Mouse (Mus musculus) urinary bladder, postnatal 14 days (tissue): ENCODE measurements around the gene Hpn.

Experiments used
- DNase-seq: peaks from one replicate; pipeline ENCODE4 v3.0.0; 2021; ENCODE audit warnings: low spot score

Hpn gene

GRCm38 (mm10) chr7:31054661-31055320, 60.3 kb downstream of the Hpn start:
- no peak for DNase-seq

GRCm38 (mm10) chr7:31053882-31054447, 61.1 kb downstream of the Hpn start:
- DNase-seq: no peak

DNA sequence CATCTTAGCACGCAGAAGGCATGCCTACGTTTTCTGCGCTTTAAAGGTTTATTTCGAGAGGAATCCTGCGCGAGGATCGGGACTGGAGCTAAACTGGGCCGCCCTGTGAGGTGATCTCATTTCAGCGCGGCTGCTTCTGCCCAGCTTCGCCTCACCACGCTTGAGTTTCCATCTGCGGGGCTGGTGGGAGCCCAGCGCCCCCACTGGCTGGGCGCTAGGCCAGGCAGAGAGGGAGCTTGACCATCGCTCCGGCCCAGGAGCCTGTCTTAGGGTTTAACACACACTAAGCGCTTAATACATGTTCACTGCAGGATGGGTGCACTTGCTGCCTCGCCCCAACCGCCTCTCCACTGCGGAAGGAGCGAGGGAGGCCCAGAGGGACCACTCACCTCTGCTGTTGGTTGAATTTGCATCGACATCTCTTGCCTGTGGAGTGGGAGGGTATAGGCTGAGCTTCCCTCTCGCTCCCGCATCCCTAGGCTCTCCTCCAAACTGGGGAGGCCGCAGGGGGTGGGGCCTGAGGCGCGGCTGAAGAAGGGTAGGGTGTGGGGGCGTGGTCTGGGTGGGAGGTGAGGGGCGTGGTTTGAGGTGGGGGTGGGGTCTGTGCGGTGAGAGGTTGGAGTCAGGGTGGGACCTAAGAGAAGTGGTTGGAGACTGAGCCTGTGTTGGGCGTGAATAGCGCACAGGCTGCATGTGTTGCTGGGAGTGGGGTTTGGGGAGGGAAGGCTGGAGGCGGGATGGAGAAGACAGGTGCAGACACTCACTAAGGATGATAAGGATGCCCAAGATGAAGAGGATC, 62.3 kb downstream of the Hpn start:
- DNase-seq: peak; percentile 63

DNA sequence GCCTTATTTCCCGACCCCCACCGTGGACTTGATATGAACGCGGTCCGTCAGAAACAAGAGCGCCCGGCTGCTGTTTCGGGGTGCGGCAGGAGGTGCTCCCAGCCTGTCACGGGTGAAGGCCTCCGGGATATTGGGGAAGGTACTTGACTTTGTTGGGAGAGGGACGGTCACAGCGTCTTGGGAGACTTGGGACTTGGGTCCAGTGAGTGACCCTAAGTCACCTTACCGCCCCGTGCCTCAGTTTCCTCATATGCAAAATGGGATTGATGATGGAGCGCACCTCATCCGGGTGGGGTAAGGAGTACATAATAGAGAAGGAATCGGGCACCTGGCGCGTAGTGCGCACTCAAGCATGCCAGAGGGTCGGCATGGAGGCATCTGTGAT, 62.8 kb downstream of the Hpn start:
- no peak for DNase-seq

GRCm38 (mm10) chr7:31051321-31052021, 63.6 kb downstream of the Hpn start, which contains the start of gene Fxyd7:
Gene Fxyd7 (minus strand): TSS chr7:31051467.
- DNase-seq: no peak

- DNase-seq: no peak
Observed at GRCm38 (mm10) chr7:31050921-31051320, 64.2 kb downstream of the Hpn start.

- DNase-seq: no peak
Observed at GRCm38 (mm10) chr7:31050487-31050886, 64.6 kb downstream of the Hpn start.

- DNase-seq: no peak
Observed at GRCm38 (mm10) chr7:31049846-31050281, 65.2 kb downstream of the Hpn start.

GRCm38 (mm10) chr7:31049135-31049845, 65.8 kb downstream of the Hpn start:
- DNase-seq: no peak
